Mouse (Mus musculus) retina, embryonic 14.5 days (tissue): Measurements from ENCODE around the gene B4gat1.
A peak's percentile ranks its signal among the peaks of the same experiment; 100 is the strongest.

Experiments used
- DNase-seq: peaks from one replicate; pipeline ENCODE4 v3.0.0-alpha.2; 2015; ENCODE audit warnings: low spot score

B4gat1 gene

DNA sequence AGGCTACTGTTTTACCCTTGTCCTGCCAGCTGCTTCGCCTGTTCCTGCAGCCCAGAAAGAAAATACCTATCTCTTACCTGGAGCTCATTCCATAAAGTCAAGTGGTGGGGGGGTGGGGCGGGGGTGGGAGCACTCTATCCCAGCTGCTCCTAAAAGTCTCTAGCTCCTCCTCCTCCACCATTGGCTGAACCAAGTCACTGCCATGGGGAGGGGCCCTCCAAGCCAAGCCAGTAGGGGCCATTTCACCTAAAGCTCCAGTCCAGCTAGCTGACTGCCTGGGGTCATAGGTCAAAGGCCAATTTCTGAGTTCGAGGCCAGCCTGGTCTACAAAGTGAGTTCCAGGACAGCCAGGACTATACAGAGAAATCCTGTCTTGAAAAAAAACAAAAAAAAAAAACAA lies 5.9 kb upstream of the B4gat1 start:
- DNase-seq, result no peak

DNA sequence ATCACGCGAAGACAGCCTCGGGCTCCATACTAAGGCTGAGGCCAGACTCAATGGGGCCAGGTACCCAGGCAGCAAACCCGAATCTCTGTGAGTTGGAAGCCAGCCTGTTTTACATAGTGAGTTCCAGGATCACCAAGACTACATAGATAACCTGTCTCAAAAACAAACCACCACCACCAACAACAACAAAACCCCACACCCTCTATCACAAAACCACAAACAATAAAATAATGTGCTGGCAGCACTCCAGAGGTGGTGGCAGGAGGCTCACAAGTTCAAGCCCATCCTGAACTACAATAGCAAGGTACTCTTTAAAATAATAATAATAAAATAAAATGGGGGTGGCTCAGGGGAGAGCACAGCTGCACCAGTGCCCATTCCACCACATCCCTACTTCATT lies 2.0 kb upstream of the B4gat1 start:
- no peak for DNase-seq

DNA sequence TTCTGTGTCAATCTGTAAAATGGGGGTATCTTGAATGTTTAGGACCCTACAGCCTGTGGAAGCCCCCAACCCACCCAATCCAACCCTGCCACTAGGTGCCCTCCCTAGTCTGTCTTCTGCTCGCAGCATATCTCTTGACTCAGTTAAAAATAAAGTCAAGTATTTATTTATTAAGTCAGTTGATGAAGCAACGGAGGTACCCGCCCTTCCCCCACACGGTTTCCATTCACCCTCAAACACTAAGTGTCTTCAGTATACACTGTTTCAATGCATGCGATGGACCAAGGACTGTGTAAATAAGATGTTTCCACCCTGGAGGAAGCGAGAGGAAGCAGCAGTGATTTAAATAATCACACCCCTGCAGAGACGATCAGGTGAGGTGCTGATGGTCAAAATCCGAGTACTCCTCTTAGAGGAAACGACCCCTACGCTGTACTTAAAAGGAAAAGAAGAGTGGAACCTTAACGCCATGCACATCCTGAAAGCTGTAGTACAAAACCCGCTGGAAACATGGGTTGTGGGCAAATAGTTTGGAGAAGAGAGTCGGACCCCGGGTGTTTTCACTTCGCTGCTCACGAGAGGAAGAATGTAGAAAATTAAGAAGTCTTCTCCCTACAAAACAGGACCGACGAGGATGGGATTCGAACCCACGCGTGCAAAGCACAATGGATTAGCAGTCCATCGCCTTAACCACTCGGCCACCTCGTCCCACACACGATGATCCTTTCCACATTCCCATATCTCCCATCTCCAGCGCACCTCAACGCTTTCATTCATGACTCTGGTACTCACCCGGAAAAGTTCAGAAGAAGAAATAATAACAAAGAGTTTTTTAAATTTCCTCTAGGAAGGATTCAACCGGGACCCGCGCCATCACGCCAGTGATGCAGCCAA lies 701 bp upstream of the B4gat1 start:
- DNase-seq, result peak; percentile 95

DNA sequence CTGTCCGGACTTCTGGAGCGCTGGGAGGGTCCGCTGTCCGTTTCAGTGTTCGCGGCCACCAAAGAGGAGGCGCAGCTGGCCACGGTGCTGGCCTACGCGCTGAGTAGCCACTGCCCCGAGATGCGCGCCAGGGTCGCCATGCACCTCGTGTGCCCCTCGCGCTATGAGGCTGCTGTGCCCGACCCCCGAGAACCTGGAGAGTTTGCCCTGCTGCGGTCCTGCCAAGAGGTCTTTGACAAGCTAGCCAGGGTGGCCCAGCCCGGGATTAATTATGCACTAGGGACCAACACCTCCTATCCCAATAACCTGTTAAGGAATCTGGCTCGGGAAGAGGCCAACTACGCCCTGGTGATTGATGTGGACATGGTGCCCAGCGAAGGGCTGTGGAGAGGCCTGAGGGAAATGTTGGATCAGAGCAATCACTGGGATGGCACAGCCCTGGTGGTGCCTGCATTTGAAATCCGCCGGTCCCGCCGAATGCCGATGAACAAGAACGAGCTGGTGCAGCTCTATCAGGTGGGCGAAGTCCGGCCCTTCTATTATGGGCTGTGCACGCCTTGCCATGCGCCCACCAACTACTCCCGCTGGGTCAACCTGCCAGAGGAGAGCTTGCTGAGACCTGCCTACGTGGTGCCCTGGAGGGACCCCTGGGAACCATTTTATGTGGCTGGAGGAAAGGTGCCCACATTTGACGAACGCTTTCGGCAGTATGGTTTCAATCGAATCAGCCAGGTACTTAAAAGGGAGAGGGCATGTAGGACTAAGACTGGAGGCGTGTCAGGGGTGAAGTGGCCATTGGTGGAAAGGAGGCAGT lies 882 bp downstream of the B4gat1 start:
- no peak for DNase-seq

DNA sequence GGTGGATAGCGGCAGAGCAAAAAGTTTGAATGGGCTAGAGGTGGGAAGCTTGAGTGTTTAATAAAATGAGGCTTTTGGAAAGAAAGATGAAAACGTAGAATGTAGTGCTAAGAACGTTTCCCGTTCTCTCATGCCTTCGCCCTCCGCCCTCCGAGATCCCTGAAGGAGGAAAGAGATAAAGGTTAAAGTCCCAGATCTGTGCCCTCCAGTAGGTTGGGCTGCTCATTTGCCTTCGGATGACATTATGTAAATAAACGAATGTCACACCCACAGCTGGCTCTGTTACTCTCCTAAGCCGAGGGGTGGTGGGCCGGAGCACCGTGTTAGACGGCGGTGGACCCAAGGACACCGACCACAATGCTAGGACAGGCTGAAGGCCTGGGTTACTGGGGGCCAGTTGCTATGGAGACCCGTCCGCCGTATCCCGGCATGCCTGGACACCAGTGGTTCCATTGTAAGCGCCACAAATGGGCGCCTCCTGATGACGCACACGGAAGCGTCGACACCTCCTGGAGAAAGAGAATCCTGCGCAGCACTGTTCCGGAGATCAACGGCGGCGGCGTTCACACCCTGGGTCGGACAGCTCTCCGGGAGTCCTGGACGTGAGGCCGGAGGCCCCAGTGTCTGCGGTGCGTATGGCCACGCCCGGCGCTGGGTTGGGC lies 2.4 kb downstream of the B4gat1 start, which contains the start of gene Brms1:
Gene Brms1 (plus strand): TSS at position 493 of the 662 bp plus-strand sequence.
- DNase-seq, result peak; percentile 94

DNA sequence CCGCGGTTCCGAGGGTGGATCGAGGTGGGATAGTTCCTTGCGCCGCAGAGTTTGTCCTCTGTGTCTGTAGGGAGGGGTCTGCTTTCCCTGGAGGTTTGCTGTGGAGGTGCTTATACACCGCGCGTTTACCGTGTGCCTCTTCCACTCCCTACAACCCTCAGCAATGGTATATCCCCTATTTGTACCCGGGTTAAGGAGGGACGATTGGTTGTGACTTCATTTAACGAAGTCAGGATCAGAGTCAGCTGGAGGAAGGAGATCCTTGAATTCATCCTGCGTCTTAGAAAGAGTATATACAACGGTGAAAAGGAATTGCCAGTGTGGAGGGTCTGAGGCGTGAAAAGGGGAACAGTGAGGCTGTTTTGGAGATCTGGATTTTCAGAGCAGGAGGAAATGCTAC lies 3.0 kb downstream of the B4gat1 start:
- DNase-seq, result no peak

DNA sequence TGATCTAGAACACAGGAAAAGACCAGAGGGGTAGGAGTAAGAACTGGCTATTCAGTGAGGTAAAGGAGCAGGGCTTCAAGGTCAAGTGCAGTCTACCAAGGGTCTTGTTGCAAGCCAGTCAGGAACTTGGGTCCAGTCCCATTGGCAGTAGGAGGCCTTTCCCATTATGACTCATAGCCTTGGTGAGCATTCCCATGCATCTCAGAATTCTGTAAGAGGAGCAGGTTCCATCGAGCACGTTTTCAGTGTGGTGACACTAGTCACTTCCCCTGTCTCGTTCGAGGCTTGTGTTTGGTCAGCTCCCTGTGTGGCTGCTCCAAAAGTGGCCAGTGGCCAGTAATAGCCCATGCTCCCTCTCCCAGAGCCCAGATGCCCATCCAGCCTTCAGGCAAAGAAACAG lies 6.9 kb downstream of the B4gat1 start:
- no peak for DNase-seq

DNA sequence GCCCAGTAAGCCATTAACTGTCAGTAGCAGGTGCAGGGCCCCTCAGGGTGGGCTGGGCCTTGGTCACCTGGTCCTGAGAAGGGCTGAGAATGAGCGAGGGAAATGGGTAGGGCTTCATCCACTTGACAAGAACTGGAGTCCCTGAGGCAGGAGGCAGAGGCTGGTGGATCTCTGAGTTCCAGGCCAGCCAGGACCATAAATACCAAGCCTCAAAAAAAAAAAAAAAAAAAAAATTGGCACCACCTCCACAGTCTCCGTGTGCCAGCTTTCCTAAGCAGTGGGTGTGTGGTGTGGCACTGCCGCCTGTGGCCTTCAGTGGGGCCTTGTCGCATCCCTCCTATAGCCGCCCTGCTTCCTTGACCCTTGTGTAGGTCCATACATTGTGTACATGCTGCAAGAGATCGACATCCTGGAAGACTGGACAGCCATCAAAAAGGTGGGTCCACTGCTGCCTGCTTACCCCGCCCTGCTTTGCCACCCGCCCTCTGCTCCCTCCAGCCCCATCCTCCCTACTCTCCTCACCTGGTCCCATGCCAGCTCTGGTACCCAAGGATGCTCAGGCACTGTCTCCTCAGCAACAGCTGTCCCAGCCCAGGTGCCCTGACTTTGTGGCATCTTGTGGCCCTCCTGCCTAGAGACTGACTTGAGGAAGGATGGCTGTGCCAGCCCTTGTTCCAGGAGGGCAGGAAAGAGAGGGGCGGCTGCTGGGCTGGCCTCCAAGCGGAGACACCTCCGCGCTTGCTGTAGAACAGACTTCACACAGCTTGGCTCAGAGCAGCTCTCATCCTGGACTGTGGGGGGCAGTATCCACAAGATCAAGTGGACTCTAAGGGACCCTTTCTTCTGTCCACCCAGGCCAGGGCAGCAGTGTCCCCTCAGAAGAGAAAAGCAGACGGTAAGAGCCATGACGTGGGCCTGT lies 9.8 kb downstream of the B4gat1 start:
- DNase-seq, result no peak

DNA sequence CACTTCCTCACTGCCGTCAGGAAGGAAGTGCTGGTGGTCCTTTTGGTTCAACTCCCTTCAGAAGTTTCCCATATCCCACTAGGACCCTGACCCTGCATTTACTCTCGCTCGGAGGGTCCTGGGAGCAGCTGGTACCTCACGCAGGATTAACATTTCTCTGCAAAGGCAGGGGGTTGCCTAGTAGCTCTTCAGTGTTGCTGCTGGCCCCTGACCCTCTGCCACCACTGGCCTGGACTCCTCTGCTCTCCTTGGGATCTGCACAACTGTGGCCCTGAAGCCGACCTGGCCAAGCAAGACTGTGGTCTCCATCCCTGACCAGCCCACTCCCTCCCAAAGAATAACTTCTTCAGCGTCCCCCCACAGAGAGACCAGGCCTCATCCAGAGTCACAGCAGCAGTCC lies 10.7 kb downstream of the B4gat1 start:
- DNase-seq, result no peak

DNA sequence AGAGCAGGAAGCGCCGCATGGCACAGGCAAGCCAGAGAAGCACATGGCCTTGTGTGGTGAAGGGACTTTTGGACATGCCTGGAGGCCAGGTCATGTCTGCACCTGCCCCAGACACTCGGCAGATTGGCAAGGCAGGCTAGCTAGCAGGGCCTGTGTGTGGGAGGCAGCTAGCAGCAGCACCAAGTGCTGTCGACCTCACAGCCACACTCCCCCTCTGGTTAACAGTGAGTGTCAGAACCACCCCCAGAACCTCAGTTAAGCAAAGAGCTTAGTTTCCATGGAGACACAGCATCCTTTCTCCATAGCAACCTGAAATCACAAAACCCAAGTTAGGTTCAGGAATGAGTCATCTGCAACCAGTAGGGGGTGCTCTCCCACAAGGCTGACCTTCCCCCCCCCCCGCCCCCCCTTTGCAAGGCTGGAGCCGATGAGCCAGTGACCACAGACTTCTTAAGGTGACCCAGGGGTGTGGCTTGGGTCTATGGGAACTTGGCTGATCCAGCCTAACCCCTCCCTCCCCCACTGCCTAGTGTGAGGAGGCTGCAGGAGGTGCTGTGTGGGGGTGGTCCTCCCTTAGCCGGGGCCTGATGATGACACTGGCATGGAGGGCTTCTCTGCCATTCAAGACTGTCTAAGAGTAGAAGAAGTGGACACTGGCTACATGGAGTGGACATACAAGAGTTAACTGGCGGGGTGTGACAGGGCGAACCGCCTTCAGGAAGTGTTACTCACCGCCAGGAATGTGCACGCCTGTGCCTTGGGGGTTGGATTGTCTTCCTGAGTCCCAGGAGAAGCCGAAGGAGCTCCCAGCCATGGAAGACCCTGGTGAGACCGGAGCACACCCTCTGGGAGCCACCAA lies 11.7 kb downstream of the B4gat1 start, which contains the start of gene Rin1:
Gene Rin1 (plus strand): TSS at position 435 of the 859 bp plus-strand sequence.
- peak; percentile 62 for DNase-seq

DNA sequence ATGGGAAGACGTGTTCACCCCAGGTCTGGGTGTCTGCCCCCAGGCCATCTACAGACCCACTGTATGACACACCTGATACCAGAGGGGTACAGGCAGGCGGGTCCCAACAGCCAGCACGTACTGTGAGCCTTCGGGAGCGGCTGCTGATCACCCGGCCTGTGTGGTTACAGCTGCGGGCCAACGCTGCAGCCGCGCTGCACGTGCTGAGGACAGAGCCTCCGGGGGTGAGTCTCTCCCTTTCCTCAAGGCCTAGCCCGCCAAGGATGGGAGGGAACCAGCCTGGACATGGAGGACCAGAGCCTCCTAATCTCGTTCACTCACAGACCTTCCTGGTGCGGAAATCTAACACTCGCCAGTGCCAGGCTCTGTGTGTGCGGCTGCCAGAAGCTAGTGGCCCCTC lies 12.4 kb downstream of the B4gat1 start:
- no peak for DNase-seq

DNA sequence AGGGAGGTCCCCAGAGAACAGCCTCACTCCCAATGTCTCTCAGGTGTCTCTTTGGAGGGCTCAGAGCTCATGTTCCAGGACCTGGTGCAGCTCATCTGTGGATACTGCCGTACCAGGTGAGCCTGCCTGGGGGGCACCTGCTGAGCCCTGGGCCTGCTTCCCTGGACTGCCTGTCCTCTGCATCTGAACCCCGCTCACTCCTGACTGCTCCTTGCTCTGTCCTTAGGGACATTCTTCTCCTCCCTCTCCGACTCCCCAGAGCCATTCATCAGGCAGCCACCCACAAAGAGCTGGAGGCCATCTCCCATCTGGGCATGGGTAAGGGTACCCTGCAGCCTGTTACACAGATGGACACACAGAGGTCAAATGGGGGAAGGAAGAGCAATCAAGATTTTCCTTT lies 12.9 kb downstream of the B4gat1 start:
- DNase-seq, result no peak

DNA sequence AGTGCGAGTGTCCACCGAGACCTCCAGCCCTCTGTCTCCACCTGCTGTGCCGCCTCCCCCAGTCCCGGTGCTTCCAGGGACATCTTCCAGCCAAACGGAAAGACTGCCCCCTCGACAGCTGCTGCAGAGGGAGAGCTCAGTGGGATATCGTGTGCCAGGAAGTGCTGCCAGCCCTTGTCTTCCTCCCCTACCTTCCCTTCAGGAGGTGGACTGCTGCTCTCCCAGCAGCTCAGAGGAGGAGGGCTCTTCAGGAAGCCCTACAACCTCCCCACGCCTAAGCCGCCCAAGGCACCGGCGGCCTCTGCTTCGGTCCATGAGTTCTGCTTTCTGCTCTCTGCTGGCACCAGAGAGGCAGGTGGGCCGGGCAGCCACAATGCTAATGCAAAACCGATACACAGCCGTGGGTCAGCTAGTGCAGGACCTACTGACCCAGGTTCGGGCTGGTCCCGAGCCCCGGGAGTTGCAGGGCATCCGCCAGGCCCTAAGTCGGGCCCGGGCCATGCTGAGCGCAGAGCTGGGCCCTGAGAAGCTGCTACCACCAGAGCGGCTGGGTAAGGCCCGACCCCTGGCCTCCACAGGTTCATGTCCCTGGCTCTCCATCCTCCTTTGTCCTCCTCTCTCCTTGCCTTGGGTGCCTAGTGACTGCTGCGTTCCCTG lies 13.7 kb downstream of the B4gat1 start:
- no peak for DNase-seq

DNA sequence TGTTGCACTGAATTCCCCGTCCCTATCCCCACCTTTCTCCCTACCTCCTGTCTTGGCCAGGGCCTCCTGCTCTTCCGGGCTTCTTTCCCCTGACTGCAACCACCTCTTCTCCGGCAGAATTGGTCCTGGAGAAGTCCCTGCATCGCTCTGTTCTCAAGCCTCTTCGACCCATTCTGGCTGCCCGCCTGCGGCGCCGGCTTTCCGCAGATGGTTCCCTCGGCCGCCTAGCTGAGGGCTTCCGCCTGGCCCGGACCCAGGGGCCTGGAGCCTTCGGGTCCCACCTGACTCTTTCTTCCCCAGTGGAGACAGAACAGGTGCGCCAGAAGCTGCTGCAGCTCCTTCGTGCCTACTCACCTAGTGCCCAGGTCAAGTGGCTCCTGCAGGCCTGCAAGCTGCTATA lies 14.2 kb downstream of the B4gat1 start:
- DNase-seq, result no peak

DNA sequence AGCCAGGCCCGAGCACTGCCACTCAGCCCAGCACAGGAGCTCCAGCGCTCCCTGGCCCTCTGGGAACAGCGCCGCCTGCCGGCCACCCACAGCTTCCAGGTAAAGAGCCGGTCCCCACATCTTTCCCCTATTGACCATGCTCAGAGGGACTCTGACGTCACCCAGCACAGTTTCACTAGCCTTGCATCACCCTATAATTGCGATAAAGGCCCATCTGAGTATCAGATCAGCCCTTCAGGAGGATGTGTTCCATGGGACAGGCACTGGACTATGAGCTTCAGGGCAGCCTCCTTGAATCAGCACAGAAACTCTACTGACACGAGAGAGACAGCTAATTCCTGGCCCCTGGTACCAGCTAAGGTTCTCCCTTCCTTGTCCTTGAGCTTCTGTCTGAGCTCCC lies 15.3 kb downstream of the B4gat1 start:
- peak; percentile 77 for DNase-seq

DNA sequence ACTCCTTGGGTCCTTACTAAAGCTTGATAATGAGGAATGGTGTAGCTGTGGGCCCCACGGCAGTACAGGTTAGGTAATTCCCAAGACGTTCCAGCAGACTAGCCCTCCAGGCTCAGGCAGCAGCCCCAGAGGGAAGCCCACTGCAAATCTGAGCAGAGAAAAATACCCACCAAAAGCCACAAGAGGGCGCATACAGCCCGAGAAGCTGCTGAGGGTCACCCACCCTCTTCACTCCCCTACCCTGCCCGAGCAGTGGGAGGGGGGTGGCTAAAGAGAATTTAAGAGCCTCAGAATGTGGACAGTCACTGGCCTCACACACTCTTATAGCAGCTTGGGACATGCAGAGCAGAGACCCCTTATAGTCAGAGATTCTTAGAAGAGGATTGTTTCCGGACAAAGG lies 17.6 kb downstream of the B4gat1 start:
- peak; percentile 86 for DNase-seq

DNA sequence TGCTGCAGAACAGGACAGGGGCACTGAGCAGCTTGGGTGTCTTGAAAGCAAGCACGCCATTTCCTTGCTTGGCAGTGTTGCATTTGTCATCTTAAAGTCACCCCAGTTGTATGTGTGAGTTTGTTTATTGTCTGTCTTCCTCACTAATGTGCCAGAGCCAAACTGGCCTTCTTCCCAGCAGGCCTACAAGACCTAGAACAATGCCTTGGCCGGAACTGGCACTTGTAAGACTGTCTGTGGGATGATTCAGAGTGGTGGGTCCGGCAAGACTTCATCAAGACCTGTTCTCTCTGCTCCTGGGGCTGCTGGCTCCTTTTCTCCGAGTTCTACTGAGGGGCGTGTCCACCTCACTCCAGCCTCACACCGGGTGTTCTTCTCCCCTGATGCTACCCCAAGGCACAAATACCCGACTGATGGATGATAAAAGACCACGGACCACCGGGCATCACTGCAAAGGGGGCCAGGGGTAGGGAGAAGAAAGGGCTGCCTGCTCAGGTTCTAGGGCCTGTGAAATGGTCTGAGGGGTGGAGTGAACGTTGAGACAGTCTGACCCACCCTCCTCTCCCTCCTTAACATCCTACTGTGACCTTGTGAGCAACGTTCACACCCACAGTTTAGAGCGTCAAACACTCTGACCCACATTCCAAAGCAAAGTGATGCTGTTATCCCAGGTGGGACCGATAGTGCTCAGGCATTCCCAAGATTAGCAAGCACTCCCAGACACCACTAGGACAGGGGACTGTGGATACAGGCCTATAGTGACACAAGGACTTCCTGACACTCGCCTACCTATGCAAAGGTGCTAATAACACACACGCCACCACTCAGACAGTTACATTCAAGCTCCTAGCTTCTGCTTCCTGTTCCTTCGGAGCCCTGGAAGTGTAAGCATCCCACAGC lies 19.5 kb downstream of the B4gat1 start:
- no peak for DNase-seq

DNA sequence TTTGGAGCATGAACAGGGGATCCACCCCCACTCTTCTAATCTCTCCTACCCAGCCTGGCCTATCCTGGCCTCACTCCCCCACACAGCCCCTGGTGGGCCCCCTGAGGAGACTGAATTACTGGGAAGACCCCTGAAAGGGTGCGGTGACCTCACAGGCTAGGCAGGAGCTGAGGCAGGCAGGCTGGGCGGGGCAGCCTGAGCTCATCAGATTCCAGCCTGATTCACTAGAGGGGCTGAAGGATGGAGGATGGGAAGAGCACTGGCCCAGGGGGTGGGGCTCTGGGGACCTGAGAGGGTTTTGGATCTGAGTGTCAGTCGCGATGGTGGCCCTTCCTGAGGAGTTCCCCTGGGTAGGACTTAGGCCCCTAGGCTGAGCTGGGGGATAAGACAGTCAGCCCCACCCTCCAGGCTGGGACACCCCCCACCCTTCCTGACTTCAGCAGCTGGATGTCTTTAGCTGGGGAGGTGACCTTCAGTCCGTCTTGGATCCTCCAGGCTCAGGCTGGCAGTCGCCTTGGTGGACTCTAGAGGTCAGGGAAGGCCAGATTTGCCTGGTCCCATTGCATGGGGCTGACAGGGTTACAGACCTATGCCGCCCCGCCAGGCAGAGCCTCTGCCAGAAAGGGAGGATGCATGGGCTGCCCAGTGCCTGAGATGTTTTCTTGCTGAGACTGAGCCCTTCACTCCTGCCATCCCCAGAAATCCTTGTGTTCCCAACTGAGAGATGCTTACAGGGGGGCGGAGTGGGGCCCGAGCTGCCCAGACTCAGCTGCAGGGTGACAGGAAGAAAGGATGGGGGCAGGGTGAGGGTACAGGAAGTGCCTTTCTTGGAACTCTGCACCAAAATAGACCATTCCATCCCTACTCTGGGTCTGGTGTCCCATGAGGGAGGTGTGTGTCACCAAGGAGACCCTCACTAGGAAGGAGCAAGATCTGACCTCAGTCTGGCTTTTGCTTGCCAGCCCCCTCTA lies 20.5 kb downstream of the B4gat1 start:
- peak; percentile 47 for DNase-seq
